Mouse (Mus musculus) hematopoietic stem cell, adult 5-6 weeks (primary cell): ENCODE results near the gene Lingo1. TPM values are rescaled to one million over a fixed set of nuclear protein-coding genes. Genes with fewer than 3 reads are reported as not detected.

Source experiments
- ATAC-seq, 2 experiments: fragments of 125-278 bp in 1 of 2; replicated peaks in 1 of 2; 2 replicates each; pipeline ENCODE4 v1.8.0; 2016 to 2017; ENCODE audit warnings: inconsistent platforms in 2 of 2, mild to moderate bottlenecking in 2 of 2, moderate number of reproducible peaks in 2 of 2, low read depth in 1 of 2, moderate TSS enrichment in 1 of 2; ENCODE audit not compliant: low FRiP score in 2 of 2, poor library complexity in 2 of 2, severe bottlenecking in 2 of 2, insufficient read depth in 1 of 2, low TSS enrichment in 1 of 2
- total RNA-seq: library from RNA; stranded (forward); fragments of 172-1452, 232-1000 nt; gene quantifications from 2 replicates; pipeline ENCODE4 v1.2.3, GENCODE M21; 2017

Gene Lingo1
- total RNA-seq, 1 experiment from 2014 or later = not detected

- ATAC-seq = no peak
Measured at GRCm38 (mm10) chr9:56701394-56701793, 94.9 kb downstream of the Lingo1 start.

DNA sequence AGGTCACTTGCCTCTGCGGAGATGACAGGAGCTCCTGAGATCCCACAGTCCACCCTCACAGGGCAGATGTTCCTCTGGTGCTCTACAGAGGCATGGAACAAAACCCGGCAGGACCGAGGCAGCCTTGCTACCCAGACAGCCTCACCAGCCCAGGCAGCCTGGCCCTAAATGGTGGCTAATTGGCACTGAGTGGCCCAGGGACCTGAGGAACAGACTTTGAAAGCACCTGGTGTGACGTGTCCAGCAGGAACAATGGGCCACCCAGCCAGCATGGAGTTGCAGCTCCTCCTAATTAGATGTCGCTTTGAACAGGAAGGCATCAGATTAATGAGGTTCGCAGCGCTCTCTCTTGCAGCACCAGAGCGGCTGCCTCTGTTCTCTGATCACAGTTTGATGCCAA is 95.4 kb downstream of the Lingo1 start:
- no peak for ATAC-seq

DNA sequence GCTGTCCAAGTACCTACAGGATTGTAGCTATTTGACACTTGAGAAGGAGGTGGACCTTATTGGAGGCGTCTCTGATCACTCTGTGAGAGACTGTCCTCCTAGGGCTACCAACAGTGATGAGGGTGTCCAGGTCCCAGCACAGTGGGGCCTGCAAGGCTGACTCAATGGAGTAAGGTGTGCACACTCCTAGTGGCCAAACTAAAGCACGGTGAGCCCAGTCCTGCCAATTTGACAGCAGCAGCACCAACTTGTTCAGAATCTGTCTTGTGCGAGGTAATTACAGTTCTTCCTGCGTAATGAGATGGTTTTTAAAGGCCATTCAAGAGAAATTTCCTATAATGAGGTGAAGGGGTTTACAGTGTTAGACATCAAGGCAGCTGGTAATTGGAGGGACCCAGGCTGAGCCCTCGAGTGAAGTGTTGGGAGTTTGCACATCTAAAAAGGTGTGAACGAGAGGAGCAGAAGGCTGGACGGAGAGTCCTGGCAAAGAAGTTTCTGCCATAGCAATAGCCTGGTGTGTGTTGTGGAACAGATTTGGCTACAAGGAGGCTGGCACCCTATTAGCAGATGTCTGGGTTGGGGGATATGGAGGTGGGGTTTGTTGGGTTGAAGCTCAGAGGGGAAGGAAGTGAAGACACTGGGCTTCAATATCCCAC is 97.4 kb downstream of the Lingo1 start:
- ATAC-seq = no peak

GRCm38 (mm10) chr9:56694079-56694478 is 102.2 kb downstream of the Lingo1 start:
- ATAC-seq = no peak

- no peak for ATAC-seq
Measured at GRCm38 (mm10) chr9:56691226-56691625, 105.0 kb downstream of the Lingo1 start.

DNA sequence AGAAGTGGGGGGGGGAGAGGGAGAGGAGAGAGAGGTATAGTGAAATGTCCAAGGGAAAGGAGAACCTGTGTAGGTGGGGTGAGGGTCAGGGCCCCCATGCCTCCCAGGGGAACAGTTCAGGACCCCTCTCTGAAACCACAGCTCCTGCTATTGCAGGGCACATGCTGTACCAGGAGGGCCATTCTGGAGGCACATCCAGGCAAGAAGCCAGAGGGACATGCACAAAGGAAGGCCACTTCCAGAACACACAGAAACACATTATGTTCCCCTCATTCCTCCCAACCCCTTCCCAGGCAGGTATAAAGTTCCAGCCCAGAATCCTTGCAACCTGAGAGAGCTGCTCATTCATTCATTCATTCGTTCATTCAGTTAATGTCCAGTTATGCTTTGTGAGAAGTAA is 105.6 kb downstream of the Lingo1 start:
- ATAC-seq = no peak

DNA sequence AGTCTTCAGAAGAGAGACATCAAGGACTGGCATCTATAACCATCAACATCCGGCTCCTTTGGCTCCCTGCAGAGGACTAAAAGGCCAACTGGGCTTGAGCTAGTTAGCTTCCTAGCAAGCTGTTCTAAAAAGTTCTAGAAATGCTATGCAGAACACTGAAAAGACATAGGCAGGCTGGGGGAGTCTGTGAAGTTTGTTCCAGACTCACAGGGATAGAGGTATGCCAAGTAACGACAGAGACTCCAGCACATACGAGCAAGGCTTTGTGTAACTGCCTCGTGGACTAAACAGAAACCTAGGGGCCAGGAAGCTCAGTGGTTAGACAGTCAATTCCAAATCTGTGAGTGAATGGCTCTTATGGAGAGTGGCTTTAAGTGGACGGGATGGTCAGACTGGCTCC is 108.8 kb downstream of the Lingo1 start:
- ATAC-seq = no peak

DNA sequence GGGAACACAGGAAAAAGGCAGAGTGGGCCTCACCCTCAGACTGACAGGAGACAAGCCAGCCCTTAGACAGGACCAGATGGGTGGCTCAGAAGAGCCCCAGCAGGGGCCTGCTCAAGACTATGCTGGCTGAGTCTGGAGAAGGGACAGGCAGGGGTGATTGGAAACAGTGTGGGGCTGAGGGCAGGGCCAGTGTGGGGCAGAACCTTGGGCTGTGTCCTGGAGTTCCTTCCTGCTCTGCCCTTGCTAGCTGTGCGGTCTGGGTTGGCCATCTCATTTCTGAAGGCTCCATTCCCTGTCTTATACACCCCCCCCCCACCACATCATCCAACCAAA is 109.2 kb downstream of the Lingo1 start:
- no peak for ATAC-seq

- peak in 1 of 2 experiments; percentile 39; a peak in 1 of 4 replicates for ATAC-seq
Measured at GRCm38 (mm10) chr9:56686339-56687144, 109.7 kb downstream of the Lingo1 start.

- no peak for ATAC-seq
Measured at GRCm38 (mm10) chr9:56682826-56683225, 113.4 kb downstream of the Lingo1 start.

DNA sequence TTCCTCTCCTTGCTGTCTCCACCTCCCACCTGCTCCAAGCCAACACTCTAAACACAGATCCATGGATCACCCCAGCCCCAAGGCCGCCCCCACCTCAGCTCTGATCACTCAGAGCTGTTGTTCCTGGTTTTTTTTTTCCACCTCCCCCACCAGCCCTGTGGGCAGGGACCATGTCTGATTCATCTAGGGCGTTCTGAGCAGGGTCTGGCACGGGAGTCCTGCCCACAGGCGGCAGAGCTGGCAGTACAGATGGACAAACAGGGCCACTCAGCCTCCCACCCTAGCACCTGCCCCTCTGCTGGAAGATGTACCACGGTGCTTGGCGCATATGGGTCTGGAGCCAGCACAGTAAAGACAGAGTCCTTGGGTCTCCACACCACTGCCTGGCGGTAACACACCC is 114.3 kb downstream of the Lingo1 start:
- ATAC-seq = no peak

GRCm38 (mm10) chr9:56678929-56679681 is 117.2 kb downstream of the Lingo1 start:
- ATAC-seq = no peak

GRCm38 (mm10) chr9:56675696-56676095 is 120.6 kb downstream of the Lingo1 start:
- no peak for ATAC-seq

GRCm38 (mm10) chr9:56669605-56670221 is 126.6 kb downstream of the Lingo1 start:
- ATAC-seq = no peak

DNA sequence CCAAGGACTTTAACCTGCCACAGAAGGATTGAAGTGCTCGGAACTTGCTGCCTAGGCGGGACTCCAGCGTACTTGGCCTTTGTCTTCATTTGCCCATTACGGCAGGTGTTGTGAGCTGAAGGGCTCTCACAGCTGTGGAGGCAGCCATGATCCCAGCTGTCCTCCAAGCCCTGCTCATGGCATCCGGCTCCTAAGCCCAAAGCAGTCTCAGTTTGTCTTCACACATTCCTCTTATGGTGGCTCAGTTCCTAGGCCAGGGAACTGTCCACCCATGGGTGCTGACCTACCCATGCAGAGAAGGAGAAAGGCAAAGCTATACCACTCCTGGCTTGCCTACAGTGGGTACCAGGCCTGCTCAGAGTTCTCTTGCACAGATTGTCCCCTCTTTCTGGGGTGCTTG is 132.1 kb downstream of the Lingo1 start:
- ATAC-seq = no peak

DNA sequence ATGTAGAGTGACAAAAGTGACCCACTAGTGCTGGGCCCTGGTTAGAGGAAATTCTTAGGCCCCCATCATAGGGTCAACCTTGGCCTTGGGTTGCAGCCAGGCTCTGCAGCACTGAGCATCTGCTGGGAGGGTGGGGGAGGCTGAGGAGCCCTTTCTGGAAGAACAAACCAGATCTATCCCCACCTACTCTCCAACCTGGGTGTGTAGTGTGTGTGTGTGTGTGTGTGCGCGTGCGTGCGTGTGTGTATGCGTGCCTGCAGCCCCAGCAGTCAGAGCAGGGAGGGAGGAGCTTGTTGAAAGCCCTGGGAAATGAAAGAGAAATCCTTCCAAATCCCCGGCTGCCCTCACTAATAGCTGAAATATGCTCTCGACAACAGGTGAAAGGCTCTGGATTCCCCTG is 133.3 kb downstream of the Lingo1 start:
- ATAC-seq = no peak

GRCm38 (mm10) chr9:56662405-56662804 is 133.9 kb downstream of the Lingo1 start:
- no peak for ATAC-seq
